8 mouse cellular contexts compared by ENCODE assay signal in the genomic region with DNA sequence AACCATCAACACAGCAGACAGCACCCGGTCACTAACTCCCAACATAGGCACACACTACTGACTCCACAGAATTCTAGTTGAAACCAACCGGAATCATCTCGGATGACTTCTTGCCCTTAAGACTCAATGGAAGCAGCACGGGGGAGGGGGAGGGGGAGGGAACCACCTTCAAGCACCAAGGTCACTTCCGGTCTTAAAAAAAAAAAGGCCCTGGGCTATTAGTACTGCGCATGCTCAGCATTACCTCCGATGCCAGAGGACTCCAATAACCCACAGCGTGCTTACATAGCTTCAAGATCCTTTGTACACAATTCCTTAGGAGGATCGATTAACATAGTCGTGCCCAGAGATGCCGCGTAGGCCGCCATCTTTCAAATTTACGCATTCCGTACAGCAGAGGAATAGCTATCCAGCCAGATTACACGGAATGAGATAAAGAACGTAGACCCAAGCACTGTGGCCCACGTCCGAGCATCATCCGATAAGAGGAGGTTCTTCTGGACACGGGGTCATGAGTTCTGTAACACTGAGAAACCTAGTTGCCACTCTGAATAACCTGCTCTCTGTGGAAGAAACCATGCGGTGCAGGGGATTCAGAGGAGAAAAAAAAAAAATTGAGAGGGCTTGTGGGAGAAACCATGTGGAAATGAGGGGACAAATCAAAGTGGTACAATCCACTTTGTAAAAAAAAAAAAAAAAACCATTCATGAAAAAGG. TPM values are rescaled to one million over a fixed set of nuclear protein-coding genes. Genes with fewer than 3 reads are reported as not detected.
DNase-seq lines count a peak whose midpoint lies in the region; ATAC-seq and TF ChIP-seq lines count a peak whose summit lies in the region.

A gene (minus strand): TSS at position 607 of the 716 bp plus-strand sequence.

- H3K4me2 ChIP-seq in kidney, embryonic 15.5 days, result peak within 1 kb of the TSS; percentile 78
- H3K4me2 ChIP-seq in myocyte (ENCODE audit: low read depth), result peak within 1 kb of the TSS; percentile 96

- peak within 1 kb of the TSS; percentile 67 for H3K9ac ChIP-seq in kidney, embryonic 15.5 days

- H3K27me3 ChIP-seq in C2C12 (ENCODE audit: control insufficient read depth, insufficient read depth, insufficient read length), result no peaks in the 10 kb centered on the region
- H3K27me3 ChIP-seq in heart, embryonic 10.5 days (ENCODE audit: insufficient read depth, poor library complexity, severe bottlenecking), result no peaks in the 10 kb centered on the region
- H3K27me3 ChIP-seq in kidney, embryonic 15.5 days, result no peaks in the 10 kb centered on the region
- no peaks in the 10 kb centered on the region for H3K27me3 ChIP-seq in myocyte (ENCODE audit: control insufficient read depth, insufficient read depth, insufficient read length)
- H3K27me3 ChIP-seq in splenic B cell, adult 2 months (ENCODE audit: control insufficient read depth, insufficient read depth, low read length, poor library complexity, severe bottlenecking), result no peaks in the 10 kb centered on the region

- peak; percentile 98 for DNase-seq in brain, adult 2 months (ENCODE audit: low read depth, low spot score)
- DNase-seq in heart, embryonic 10.5 days (ENCODE audit: low spot score), result peak; percentile 92
- DNase-seq in liver, result peak; percentile 86
- peak; percentile 92 for DNase-seq in splenic B cell, adult 2 months (ENCODE audit: low read depth, low spot score)

- TF ChIP-seq CTCF in C2C12 (IDR thresholded peaks at IDR 0.05; ENCODE audit: control insufficient read depth, insufficient read depth, insufficient read length), result no peak

- peaks cover 7% of the 10 kb centered on the region for H3K79me3 ChIP-seq in C2C12 (ENCODE audit: low read depth)

- peak within 1 kb of the TSS; percentile 96 for H3K27ac ChIP-seq in heart, embryonic 10.5 days
- H3K27ac ChIP-seq in kidney, embryonic 15.5 days, result peak within 1 kb of the TSS; percentile 99

- no peaks in the 10 kb centered on the region for H3K36me3 ChIP-seq in C2C12 (ENCODE audit: control insufficient read depth, insufficient read depth)
- peaks cover 21% of the 10 kb centered on the region for H3K36me3 ChIP-seq in heart, embryonic 10.5 days
- H3K36me3 ChIP-seq in kidney, embryonic 15.5 days, result peaks cover 30% of the 10 kb centered on the region
- H3K36me3 ChIP-seq in myocyte (ENCODE audit: control insufficient read depth, insufficient read depth), result no peaks in the 10 kb centered on the region
- H3K36me3 ChIP-seq in splenic B cell, adult 2 months (ENCODE audit: control insufficient read depth, insufficient read depth, low read length, poor library complexity, severe bottlenecking), result no peaks in the 10 kb centered on the region; the same call in 1 of the 2 replicates

- peaks cover 12% of the 10 kb centered on the region; the same call in 1 of the 2 replicates for H3K4me1 ChIP-seq in heart, embryonic 10.5 days
- peaks cover 25% of the 10 kb centered on the region for H3K4me1 ChIP-seq in kidney, embryonic 15.5 days

- peak; percentile 50 for TF ChIP-seq POLR2A in myocyte (IDR thresholded peaks at IDR 0.05; ENCODE audit: insufficient read length, low read depth)

- H3ac ChIP-seq in C2C12 (ENCODE audit: control insufficient read depth, insufficient read length, low read depth), result peak within 1 kb of the TSS; percentile 65
- H3ac ChIP-seq in myocyte (ENCODE audit: control insufficient read depth, insufficient read length), result peak within 1 kb of the TSS; percentile 40

- under 1% methylated on average over 22 of the region's 22 CpGs for WGBS in heart, embryonic 10.5 days
- under 1% methylated on average over 22 of the region's 22 CpGs for WGBS in kidney, embryonic 15.5 days

- no peaks in the 10 kb centered on the region for H3K9me3 ChIP-seq in heart, embryonic 10.5 days
- H3K9me3 ChIP-seq in kidney, embryonic 15.5 days (replicated peaks), result no peaks in the 10 kb centered on the region

- H3K79me2 ChIP-seq in C2C12 (ENCODE audit: control insufficient read depth, insufficient read depth) (peaks cover 20% of the 10 kb centered on the region), myocyte (ENCODE audit: control insufficient read depth, insufficient read depth) (peaks cover 22% of the 10 kb centered on the region)

- peak within 1 kb of the TSS; percentile 38 for H3K4me3 ChIP-seq in C2C12 (ENCODE audit: insufficient read depth, poor library complexity, severe bottlenecking)
- H3K4me3 ChIP-seq in heart, embryonic 10.5 days, result peak within 1 kb of the TSS; percentile 71
- H3K4me3 ChIP-seq in kidney, embryonic 15.5 days (replicated peaks), result peak within 1 kb of the TSS; percentile 64
- peak within 1 kb of the TSS; percentile 41 for H3K4me3 ChIP-seq in myocyte

- ATAC-seq in erythroblast, adult 5-6 weeks (replicated peaks; ENCODE audit: low FRiP score, poor library complexity, severe bottlenecking), result peak; percentile 91
- peak; percentile 81 for ATAC-seq in kidney, embryonic 15.5 days (replicated peaks; ENCODE audit: low FRiP score)

TF ChIP-seq in C2C12, 6 proteins besides CTCF, POLR2A, EP300 and RAD21:
- no peak for TF ChIP-seq USF1 (IDR thresholded peaks at IDR 0.05; ENCODE audit: low read depth)
- no peak for TF ChIP-seq MYOD1 (IDR thresholded peaks at IDR 0.05; ENCODE audit: control insufficient read depth, insufficient read length, low read depth)
- no peak for TF ChIP-seq MYOG (IDR thresholded peaks at IDR 0.05; ENCODE audit: control insufficient read depth, extremely low read depth, insufficient read length)
- TF ChIP-seq FOSL1 (IDR thresholded peaks at IDR 0.05; ENCODE audit: insufficient read depth, low read length, poor library complexity, severe bottlenecking), result no peak
- no peak for TF ChIP-seq MAX (IDR thresholded peaks at IDR 0.05)

TF ChIP-seq in myocyte, 11 proteins besides CTCF, POLR2A, EP300 and RAD21:
- TF ChIP-seq CEBPB (IDR thresholded peaks at IDR 0.05; ENCODE audit: insufficient read depth, poor library complexity, severe bottlenecking) (no peak), POLR2AphosphoS2 (IDR thresholded peaks at IDR 0.05; ENCODE audit: insufficient read length, low read depth) (peak; percentile 21)

RNA-seq across cellular contexts. Expression of the gene that starts here (rescaled TPM):
- polyA plus RNA-seq in C2C12 (2012; fragmentation: generic; extraction: Trizol) (3.0 TPM), myocyte (2012; fragmentation: generic; extraction: Trizol) (3.9 TPM)
- total RNA-seq in erythroblast, adult 5-6 weeks (2015; ENCODE audit: low replicate concordance), result 1.0 and 1.2 TPM in 2 replicates
- 1.4 and 1.7 TPM in 2 replicates for total RNA-seq in erythroblast, adult 5-6 weeks (2017; ENCODE audit: low replicate concordance)
- 8.2 and 9.5 TPM in 2 replicates for polyA plus RNA-seq in heart, embryonic 10.5 days (2016; fragmentation: Nextera tagmentation; extraction: Ambion mirVana)
- polyA plus RNA-seq in kidney, embryonic 15.5 days (2015; fragmentation: Nextera tagmentation; extraction: Ambion mirVana), result 9.5 and 10.8 TPM in 2 replicates

Comparison
In these comparisons a context has a peak if more than half of its experiments do, and no peak if none do; other contexts are left out.
1. Peak in every context shown above with its lines: DNase-seq, ATAC-seq, H3K4me3 ChIP-seq and H3K27ac ChIP-seq.